Mouse (Mus musculus): ENCODE results near the gene Islr.

The Islr gene

DNA sequence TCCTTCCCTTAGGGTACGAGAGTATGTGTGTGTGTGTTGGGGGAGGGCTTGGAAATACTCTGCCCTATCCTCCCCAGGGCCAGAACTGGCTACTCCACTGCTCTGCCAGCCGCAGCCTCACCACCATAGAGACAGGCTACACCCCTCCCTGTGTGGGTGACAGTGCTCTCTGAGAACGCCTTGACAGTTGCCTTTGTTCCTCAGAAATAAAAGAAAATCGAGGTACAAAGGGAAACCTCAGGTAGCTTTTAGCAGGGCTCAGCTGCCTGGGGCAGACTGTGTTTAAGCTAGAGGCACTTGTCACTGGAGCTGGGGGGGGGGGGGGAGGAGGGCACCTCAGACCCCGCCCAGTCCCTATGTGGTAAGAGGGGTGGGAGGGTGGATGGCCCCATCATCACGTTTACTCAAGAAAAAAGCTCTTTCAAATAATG lies 91.8 kb downstream of the Islr start:
- peak; percentile 42 for DNase-seq (ENCODE audit: low spot score)

DNA sequence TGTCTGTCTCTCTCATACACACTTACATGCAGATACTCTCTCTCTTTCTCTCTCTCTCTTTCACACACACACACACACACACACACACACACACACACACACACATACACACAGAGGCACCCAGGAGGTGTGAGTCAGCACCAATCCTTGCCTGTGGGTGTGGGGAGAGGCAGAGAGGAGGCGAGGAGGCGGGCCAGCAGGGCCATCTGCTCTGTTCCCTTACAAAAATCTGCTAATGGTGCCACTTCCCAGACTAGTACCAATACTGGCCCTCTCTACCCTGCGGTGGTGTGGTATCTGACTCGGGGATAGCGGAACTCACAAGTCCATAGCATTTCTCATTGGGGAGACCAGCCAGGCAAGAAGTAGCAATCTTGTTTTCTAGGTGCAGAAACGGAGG lies 92.7 kb downstream of the Islr start:
- peak; percentile 82 for DNase-seq (ENCODE audit: low spot score)

DNA sequence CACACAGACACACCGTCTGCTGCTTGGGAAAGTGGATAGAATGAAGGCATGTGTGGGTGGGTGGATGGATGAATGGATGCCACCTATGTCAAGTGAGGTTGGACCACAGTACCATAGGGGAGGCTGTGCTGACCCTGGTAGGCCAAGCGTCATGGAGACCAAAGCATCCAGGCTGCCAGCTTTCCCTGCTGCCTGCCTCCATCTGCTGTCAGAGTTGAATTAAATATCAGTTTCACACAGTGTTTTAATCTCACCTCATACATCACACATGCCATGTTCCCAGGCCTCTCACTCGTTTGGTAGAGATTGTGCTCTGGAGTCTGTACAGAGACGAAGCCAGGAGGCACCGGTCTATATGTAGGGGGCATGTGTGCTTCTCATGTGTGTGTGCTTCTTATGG lies 93.3 kb downstream of the Islr start:
- no peak for DNase-seq (ENCODE audit: low spot score)

DNA sequence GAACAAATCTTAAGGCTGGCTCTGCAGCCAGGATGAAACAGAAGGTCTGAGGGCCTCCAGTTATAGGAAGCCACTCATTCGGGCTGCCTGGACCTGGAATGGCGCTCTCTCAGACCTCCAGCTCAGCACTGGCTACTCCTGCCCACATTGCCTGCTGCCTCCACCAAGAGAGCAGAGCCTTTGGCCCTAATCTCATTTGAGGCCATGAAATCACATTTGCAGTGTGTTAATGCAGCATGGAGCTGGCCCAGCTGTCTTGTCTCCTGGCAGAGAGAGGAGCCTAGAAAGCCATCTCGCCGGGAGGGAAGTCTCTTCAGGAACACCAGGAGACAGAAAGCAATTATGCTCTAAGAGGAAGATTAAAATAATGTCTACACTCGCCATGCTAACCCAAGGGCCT lies 96.6 kb downstream of the Islr start:
- DNase-seq (ENCODE audit: low spot score) = peak; percentile 89
